Mouse (Mus musculus) cerebral cortex, adult 2 months (tissue): ENCODE results near the gene Haus8.

Source experiments
- WGBS: fragments of 180-500 bp; shearing (Covaris S2); methylation state at CpG from one replicate; pipeline ENCODE4 v1.1.7; 2018; 5-methylcytosine and 5-hydroxymethylcytosine counted together

Haus8 gene

DNA sequence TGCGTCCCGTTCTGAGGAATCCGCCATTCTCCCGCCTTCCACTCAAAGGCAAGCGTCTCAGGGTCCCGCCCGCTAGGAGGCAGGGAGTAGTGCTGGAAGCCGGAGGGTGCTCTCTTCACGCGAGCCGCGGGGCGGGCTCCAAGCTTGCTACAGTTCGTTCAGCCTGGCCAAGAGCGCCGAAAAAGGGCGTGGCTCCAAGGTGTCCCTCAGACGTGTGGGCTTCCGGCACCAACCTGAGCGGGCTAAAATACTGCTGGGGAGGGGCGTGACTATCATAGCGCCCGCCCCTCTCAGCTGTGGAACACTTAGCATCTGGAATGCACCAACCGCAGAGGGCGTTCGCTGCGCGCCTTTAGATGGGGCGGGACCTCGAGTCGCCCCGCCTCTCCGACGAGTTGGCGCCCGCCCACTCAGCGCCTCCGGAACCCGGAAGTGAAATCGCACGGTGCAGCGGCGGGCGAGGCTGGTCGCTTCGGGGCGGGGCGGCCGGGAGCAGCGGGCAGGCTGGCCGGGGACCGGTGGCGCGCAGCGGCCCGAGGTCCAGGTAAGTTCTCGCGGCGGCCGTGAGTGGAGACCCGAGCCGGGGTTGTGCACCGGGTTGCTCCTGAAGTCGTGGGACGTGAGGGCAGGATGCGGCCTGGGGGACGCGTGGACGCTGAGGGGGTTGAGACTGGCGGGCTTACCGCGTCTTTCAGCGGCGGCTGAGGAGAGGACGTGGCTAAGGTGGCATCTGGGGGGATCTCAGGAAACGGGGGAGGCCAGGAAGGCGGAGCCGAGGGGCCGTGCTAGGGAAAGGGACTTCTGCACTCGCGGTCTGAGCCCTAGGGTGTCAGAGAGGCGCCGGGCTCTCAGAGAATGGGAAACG is at the start of gene Haus8, which contains the start of gene Myo9b:
Haus8 (minus strand) TSS at position 649 of the 865 bp plus-strand sequence.
Myo9b (plus strand) TSS at position 429 of the 865 bp plus-strand sequence.
- 1% methylated on average over 84 of the region's 84 CpGs for WGBS

DNA sequence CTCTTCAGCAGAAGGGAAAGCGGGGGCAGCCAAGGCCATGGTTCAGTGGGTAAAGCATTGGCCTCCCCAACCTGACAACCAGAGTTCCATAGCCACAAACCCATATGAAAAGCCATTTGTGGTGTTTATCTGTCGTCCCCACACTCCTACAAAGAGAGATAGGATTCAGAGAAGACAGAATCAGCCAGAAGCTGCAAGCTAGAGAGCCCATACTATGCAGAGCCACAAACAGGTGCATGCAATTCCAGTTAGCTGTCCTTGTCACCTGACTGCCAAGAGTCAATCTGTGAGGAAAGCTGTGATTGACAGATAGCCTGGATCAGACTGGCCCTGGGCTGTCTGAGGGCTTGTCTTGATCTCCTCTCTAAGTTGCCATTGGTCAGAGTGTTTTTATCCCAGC is 47.0 kb upstream of the Haus8 start:
- 89% methylated on average over 2 of the region's 2 CpGs for WGBS

DNA sequence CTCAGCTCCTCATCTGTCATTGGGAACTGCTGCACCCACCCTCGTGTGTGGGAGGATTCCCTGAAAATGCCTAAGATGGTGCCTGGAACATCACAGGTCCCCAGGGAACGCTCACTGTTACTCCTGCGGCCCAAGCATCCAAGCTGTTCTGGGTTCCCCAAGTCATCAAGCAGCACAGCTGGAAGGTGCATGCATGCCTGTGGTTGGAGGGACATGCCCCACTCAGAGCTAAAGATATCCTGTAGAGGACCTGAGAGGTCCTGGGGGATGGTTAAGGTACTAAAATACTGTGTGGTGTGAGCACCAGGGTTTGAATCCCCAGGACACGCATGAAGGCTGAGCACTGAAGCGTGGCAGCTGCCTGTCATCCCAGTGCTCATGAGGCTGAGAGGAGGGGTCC is 45.9 kb upstream of the Haus8 start:
- WGBS, result 79% methylated on average over 5 of the region's 5 CpGs

- WGBS, result 91% methylated on average over 5 of the region's 5 CpGs
These were observed 43.2 kb upstream of the Haus8 start for GRCm38 (mm10) chr8:71315972-71316371.

DNA sequence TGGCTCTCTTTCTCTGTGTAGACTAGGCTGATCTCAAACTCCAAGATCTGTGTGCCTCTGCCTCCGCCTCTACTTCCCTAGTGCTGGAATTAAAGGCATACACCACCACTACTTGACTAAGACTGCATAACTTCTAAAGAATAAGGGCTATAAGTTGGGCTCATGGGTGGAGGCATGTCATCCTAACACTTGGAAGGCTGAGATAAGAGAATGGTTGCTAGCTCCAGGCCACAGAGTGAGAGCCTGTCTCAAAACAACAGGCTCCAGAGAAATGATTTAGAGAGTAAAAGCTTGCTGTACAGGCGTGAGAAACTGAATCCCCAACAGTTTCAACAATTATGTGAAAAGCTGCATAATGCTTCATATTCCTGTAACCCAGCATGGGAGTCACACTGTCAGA is 41.2 kb upstream of the Haus8 start:
- WGBS, result 79% methylated on average over 2 of the region's 2 CpGs

DNA sequence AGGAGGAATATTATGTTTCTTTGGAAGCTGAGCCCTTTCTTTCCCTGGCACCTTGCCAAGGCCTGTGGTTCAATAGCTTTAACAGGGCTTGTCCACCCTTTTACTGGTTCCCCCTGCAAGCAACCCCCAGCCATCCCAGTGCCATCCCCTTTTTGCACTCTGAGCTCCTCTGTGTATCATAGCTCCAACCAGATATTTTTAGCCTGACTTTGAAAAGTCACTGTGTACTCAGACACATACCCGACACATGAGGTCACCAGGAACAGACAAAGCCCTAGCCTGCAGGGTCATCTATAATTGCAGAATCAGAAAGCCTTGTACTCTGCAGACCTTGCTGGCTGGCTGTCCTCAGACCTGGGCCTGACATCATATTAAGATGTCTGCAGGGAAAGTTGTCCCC is 40.0 kb upstream of the Haus8 start:
- 45% methylated on average over 1 of the region's 1 CpGs for WGBS

GRCm38 (mm10) chr8:71310446-71310845 is 37.7 kb upstream of the Haus8 start:
- 66% methylated on average over 6 of the region's 6 CpGs for WGBS

- 91% methylated on average over 4 of the region's 4 CpGs for WGBS
These were observed 35.2 kb upstream of the Haus8 start for GRCm38 (mm10) chr8:71307913-71308312.

DNA sequence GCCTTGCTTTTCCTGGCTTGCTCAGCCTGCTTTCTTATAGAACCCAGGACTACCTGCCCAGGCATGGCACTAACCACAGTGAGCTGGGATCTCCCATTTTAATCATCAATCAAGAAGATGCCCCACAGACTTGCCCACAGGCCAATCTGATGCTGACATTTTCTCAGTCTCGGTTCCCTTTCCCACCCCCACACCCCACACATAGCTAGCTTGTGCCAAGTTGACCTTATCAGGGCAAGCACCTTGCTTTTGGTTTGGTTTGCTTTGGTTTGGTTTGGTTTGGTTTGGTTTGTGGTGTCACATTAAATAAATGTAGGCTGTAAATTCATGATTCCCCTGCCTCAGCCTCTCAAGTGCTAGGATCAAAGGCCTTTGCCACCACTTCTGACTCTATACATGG is 34.6 kb upstream of the Haus8 start:
- 55% methylated on average over 1 of the region's 1 CpGs for WGBS

GRCm38 (mm10) chr8:71305988-71306387 is 33.3 kb upstream of the Haus8 start:
- WGBS, result 69% methylated on average over 1 of the region's 1 CpGs

GRCm38 (mm10) chr8:71303632-71304031 is 30.9 kb upstream of the Haus8 start:
- WGBS, result 76% methylated on average over 1 of the region's 1 CpGs

- WGBS, result 93% methylated on average over 1 of the region's 1 CpGs
These were observed 30.1 kb upstream of the Haus8 start for GRCm38 (mm10) chr8:71302788-71303187.

- 96% methylated on average over 3 of the region's 3 CpGs for WGBS
These were observed 27.0 kb upstream of the Haus8 start for GRCm38 (mm10) chr8:71299716-71300115.

DNA sequence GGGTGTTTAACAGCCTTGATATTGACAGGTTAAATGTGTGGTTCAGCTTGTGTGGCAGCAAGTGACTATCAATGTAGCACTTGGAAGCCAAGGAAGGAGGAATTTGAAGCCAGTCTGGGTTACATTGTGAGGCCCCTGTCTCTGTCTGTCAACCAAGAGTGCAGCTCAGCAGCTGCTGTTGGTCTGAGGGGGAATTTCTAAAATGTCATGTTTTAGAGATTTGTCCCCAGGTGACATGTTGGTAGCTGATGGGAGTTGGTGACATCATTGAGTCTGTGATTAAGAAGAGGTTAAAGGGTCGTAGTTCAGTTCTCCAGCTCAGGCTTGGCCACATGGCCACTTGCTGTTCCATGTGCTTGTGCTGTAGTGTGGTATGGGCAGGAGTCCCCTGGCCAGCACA is 24.7 kb upstream of the Haus8 start:
- 97% methylated on average over 1 of the region's 1 CpGs for WGBS

DNA sequence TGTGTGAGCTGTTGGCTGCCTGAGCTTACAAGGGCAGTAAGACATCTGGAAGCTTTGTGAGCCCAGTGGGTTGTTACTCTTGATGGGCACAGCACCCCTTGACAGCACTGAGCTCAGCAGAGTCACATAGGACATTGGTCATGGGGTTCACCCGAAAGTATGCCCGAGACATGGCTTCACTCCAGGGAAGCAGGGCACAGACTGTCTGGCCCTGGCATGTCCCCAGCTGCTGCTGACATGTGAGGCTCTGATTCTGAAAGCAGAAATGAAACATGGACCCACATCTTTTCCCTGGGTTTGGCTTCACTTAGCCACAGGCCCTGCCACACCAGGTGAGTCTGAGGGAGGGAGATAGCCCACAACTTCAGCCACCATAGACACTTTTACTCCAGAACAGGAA is 24.1 kb upstream of the Haus8 start:
- WGBS, result 76% methylated on average over 2 of the region's 2 CpGs

GRCm38 (mm10) chr8:71296188-71296621 is 23.5 kb upstream of the Haus8 start:
- WGBS, result 92% methylated on average over 2 of the region's 2 CpGs

DNA sequence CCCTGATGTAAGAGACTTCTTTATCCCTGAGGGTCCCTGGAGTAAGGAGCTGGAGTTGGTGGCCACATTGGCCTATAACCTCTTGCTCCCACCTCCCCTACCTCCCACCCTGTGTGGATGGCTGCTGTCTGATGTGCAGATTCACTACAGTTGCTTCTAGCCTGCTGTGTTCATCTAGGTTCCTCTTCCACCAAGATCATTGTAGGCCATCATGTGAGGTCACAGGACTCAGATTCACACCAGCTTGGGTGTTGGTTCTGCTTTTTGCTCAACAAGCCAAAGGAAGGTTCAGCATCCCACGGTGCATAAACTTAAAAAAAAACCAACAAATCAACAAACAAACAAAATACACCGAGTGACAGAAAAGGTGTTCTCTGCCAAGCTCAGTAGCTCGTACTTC is 21.2 kb upstream of the Haus8 start:
- WGBS, result 90% methylated on average over 3 of the region's 3 CpGs

- 94% methylated on average over 6 of the region's 6 CpGs for WGBS
These were observed 18.6 kb upstream of the Haus8 start for GRCm38 (mm10) chr8:71291351-71291750.

DNA sequence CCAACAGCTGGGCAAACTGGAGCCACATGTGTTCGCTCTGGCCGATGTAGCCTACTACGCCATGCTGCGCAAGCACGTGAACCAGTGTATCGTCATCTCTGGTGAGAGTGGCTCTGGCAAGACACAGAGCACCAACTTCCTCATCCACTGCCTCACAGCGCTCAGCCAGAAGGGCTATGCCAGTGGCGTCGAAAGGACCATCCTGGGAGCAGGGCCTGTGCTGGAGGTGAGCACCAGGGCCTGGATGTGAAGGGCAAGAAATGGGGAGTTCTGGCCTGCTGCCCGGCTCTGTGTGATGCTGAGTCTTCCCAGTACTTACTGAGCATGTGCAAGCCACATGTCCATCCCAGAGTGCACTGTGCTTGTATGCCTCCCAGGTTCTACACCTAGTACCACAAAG is 18.2 kb upstream of the Haus8 start:
- 92% methylated on average over 10 of the region's 10 CpGs for WGBS

GRCm38 (mm10) chr8:71290211-71290610 is 17.5 kb upstream of the Haus8 start:
- WGBS, result 97% methylated on average over 21 of the region's 21 CpGs

- WGBS, result 33% methylated on average over 7 of the region's 7 CpGs
These were observed 16.4 kb upstream of the Haus8 start for GRCm38 (mm10) chr8:71289098-71289497.

- 70% methylated on average over 3 of the region's 3 CpGs for WGBS
These were observed 15.8 kb upstream of the Haus8 start for GRCm38 (mm10) chr8:71288441-71288949.

DNA sequence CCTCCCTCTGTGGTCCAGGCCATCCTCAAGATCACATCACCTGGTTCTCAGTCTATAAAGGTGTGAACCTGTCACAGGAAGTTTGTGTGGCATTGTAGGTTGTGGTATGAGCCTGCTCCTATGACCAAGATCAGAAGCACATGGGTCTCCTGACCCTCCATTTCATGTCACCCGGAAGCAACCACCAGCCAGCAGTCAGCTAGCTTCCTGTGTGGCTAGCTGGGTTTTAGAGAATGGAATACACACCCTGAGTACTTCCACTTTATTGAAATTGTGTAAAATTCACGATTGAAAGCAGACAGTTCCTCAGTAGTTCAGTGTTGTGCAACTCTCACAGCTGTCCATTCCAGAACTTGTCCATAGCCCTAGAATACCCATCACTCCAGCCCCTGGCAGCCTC is 13.5 kb upstream of the Haus8 start:
- WGBS, result 73% methylated on average over 2 of the region's 2 CpGs
